Mouse (Mus musculus) forebrain, embryonic 11.5 days (tissue): ENCODE measurements around the gene Hist1h2ad. TPM values are rescaled to one million over a fixed set of nuclear protein-coding genes. Genes with fewer than 3 reads are reported as not detected.
"Not testable (repeated sequence)": the region's sequence is repeated elsewhere in the genome, so short reads cannot be mapped to it uniquely, and the experiment has no call there.

ENCODE experiments used
- ATAC-seq: fragments of 200-750 bp; cut with Nextera tagmentation; replicated peaks from 2 replicates; pipeline ENCODE4 v1.8.0; 2017; ENCODE audit warnings: moderate TSS enrichment; ENCODE audit not compliant: low FRiP score
- DNase-seq: peaks from one replicate; pipeline ENCODE4 v3.0.0-alpha.2; 2017; ENCODE audit warnings: low spot score
- H3K27ac ChIP-seq: fragments of 300-500 bp; sonication (generic); 2 replicates; pipeline ENCODE4 v1.5.1; 2014; ENCODE audit warnings: low read depth, low read length
- H3K27me3 ChIP-seq: fragments of 300-500 bp; sonication (generic); 2 replicates; pipeline ENCODE4 v1.6.1; 2014; ENCODE audit warnings: mild to moderate bottlenecking, low read length, mixed read lengths; ENCODE audit not compliant: control insufficient read depth, insufficient read depth
- H3K36me3 ChIP-seq: fragments of 300-500 bp; sonication (generic); 2 replicates; pipeline ENCODE4 v1.6.1; 2014; ENCODE audit warnings: mild to moderate bottlenecking, low read length, moderate library complexity, mixed read lengths; ENCODE audit not compliant: control insufficient read depth, insufficient read depth
- H3K4me1 ChIP-seq: fragments of 300-500 bp; sonication (generic); replicated peaks from 2 replicates; pipeline ENCODE4 v1.6.1; 2014; ENCODE audit warnings: low read length, mixed read lengths; ENCODE audit not compliant: control insufficient read depth, insufficient read depth
- H3K4me2 ChIP-seq: fragments of 300-500 bp; sonication (generic); 2 replicates; pipeline ENCODE4 v1.6.1; 2014; ENCODE audit warnings: low read depth, mild to moderate bottlenecking, low read length, moderate library complexity, mixed read lengths; ENCODE audit not compliant: severe bottlenecking
- H3K4me3 ChIP-seq: fragments of 300-500 bp; sonication (generic); 2 replicates; pipeline ENCODE4 v1.5.1; 2014; ENCODE audit warnings: low read depth, low read length
- H3K9ac ChIP-seq: fragments of 300-500 bp; sonication (generic); 2 replicates; pipeline ENCODE4 v1.6.1; 2014; ENCODE audit warnings: low read length
- H3K9me3 ChIP-seq: fragments of 300-500 bp; sonication (generic); 2 replicates; pipeline ENCODE4 v1.6.1; 2016; ENCODE audit warnings: low read length, mixed read lengths; ENCODE audit not compliant: control insufficient read depth
- WGBS: fragments of 180-500 bp; shearing (Covaris S2); extraction: QIAGEN DNeasy Blood & Tissue Kit; methylation state at CpG from one replicate; pipeline ENCODE4 v1.1.7; 2014; 5-methylcytosine and 5-hydroxymethylcytosine counted together
- polyA plus RNA-seq: library from polyadenylated mRNA; unstranded; fragments of >200 nt; fragmentation: Nextera tagmentation; extraction: Ambion mirVana; gene quantifications from 2 replicates; pipeline ENCODE4 v1.2.1, GENCODE M21; 2014

Hist1h2ad gene
- polyA plus RNA-seq, 1 experiment from 2014 or later, result 3.0 TPM

- under 1% methylated on average over 21 of the region's 21 CpGs for WGBS
- peak; percentile 85 for DNase-seq
- H3K4me1 ChIP-seq, result peaks cover 16% of the 10 kb centered on the region
Measured at GRCm38 (mm10) chr13:23585029-23585441, 10.9 kb downstream of the Hist1h2ad start.

DNA sequence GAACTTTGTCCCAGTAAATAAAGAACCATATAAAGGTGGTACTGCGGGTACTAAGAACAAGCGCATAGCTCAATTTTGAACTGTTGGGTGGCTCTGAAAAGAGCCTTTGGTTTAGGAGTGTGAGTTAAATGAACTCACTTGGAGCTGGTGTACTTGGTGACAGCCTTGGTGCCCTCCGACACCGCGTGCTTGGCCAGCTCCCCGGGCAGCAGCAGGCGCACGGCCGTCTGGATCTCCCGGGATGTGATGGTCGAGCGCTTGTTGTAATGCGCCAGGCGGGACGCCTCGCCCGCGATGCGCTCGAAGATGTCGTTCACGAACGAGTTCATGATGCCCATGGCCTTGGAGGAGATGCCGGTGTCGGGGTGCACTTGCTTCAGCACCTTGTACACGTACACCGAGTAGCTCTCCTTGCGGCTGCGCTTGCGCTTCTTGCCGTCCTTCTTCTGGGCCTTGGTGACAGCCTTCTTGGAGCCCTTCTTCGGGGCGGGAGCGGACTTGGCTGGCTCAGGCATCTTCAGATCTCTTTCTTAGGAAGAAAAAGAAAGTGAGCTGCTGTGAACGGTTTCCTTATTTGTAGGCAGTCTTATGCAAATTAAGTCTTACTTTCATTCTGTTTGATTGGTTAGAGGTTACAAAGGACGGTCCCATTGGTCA, 11.4 kb downstream of the Hist1h2ad start:
- H3K36me3 ChIP-seq, H3K27me3 ChIP-seq, H3K9me3 ChIP-seq: not testable (repeated sequence)
- Histone ChIP-seq H3K4me2 (peak overlapping the region; percentile 84), H3K4me3 (peak overlapping the region; percentile 40), H3K9ac (peak overlapping the region; percentile 87), H3K4me1 (peaks cover 16% of the 10 kb centered on the region), H3K27ac (peak overlapping the region; percentile 99)
- WGBS, result under 1% methylated on average over 30 of the region's 36 CpGs
- peak; percentile 87 for ATAC-seq
- peak; percentile 79 for DNase-seq

More at GRCm38 (mm10) chr13:23585029-23585441, 10.9 kb downstream of the Hist1h2ad start:
- H3K36me3 ChIP-seq, result no peaks in the 10 kb centered on the region
- H3K27me3 ChIP-seq, result no peaks in the 10 kb centered on the region
- peak; percentile 15 for ATAC-seq
- H3K9me3 ChIP-seq, result no peaks in the 10 kb centered on the region
- peak overlapping the region; percentile 84 for H3K4me2 ChIP-seq
- peak overlapping the region; percentile 87 for H3K9ac ChIP-seq
- H3K4me3 ChIP-seq, result peak overlapping the region; percentile 40
- H3K27ac ChIP-seq, result peak overlapping the region; percentile 99

GRCm38 (mm10) chr13:23586099-23586939, 12.1 kb downstream of the Hist1h2ad start:
- WGBS, result under 1% methylated on average over 22 of the region's 22 CpGs
- no peaks in the 10 kb centered on the region for H3K27me3 ChIP-seq
- H3K4me2 ChIP-seq, result peak overlapping the region; percentile 58
- ATAC-seq (peak; percentile 37; the same call in 1 of the 2 replicates), DNase-seq (peak; percentile 51)
- peak overlapping the region; percentile 23 for H3K4me3 ChIP-seq
- peak overlapping the region; percentile 99 for H3K27ac ChIP-seq
- H3K9me3 ChIP-seq, result no peaks in the 10 kb centered on the region
- H3K4me1 ChIP-seq, result peaks cover 16% of the 10 kb centered on the region
- H3K9ac ChIP-seq, result peak overlapping the region; percentile 65
- no peaks in the 10 kb centered on the region for H3K36me3 ChIP-seq

DNA sequence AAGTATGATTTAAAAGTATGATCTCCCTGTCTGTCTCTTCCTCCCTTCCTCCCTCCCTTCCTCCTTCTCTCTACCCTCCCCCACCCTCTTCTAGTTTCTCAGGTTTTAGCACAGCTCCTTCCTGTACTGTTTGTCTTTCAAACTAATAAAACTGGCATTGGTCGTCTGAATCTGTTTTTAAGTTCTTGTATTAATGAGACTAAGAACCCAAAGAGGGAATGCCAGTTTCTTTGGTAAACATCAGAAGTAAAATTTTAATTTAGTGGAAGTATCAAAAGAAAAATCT, 12.7 kb downstream of the Hist1h2ad start:
- WGBS, result 0% methylated on average over 1 of the region's 1 CpGs
- no peaks in the 10 kb centered on the region for H3K27me3 ChIP-seq
- H3K4me1 ChIP-seq, result peaks cover 16% of the 10 kb centered on the region
- DNase-seq (no peak), ATAC-seq (0 out of 2 replicates have a peak, but pooled peaks have one; percentile 1)
- H3K4me3 ChIP-seq, result peak overlapping the region; percentile 23
- H3K4me2 ChIP-seq, result peak overlapping the region; percentile 58; the same call in 1 of the 2 replicates
- peak overlapping the region; percentile 99 for H3K27ac ChIP-seq
- H3K9ac ChIP-seq, result peak overlapping the region; percentile 65
- H3K9me3 ChIP-seq, result no peaks in the 10 kb centered on the region
- no peaks in the 10 kb centered on the region for H3K36me3 ChIP-seq

GRCm38 (mm10) chr13:23591206-23591605, 17.0 kb downstream of the Hist1h2ad start:
- Histone ChIP-seq H3K4me2 (no peak overlapping the region), H3K36me3 (no peaks in the 10 kb centered on the region), H3K9me3 (no peaks in the 10 kb centered on the region), H3K9ac (no peak overlapping the region), H3K27ac (no peak overlapping the region), H3K27me3 (no peaks in the 10 kb centered on the region), H3K4me1 (peaks cover 4% of the 10 kb centered on the region; the same call in 1 of the 2 replicates), H3K4me3 (no peak overlapping the region)
- 93% methylated on average over 7 of the region's 7 CpGs for WGBS
- ATAC-seq (no peak), DNase-seq (no peak)

DNA sequence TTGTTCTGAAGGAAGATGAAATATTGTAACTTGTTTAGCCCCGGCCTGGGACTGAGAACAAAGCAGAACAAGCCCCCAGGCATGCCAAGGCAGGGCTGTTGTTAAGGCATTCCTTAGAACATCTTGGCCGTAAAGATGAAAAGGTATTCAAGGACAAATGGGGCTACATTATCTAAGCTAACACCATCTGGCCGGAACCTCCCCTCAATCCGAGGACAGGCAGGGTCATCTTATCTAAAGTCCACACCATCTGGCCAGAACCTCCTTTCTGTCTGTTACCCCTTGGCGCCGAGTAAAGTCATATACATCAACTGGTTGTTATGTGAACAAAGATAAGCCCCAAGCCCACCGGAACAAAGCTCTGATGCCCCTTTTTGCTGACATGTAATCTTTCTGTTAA, 17.7 kb downstream of the Hist1h2ad start:
- DNase-seq, H3K9ac ChIP-seq, H3K4me3 ChIP-seq, H3K36me3 ChIP-seq, H3K27me3 ChIP-seq, H3K4me1 ChIP-seq, H3K4me2 ChIP-seq, H3K9me3 ChIP-seq, H3K27ac ChIP-seq, ATAC-seq: not testable (repeated sequence)
- 93% methylated on average over 7 of the region's 7 CpGs for WGBS

DNA sequence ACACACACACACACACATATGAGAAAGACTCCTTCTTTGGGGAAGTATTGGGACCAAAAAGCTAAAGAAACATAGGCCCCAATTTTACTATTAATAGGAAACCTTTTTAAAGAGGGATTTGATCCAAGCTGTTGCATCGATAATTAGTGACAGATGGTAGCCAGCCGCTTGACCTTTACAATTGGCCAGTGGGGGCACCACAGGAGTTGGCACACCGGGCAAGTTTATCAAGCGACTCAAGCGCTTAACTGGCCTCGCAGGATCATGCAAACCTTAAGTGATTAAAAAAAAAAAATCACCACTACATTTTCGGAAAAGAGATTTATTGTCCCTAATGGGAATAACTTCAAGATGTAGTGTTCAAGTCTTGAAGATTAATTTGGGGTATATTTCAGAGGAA, 18.4 kb downstream of the Hist1h2ad start:
- WGBS, result 82% methylated on average over 7 of the region's 7 CpGs
- no peaks in the 10 kb centered on the region for H3K9me3 ChIP-seq

GRCm38 (mm10) chr13:23593051-23593770, 19.0 kb downstream of the Hist1h2ad start:
- Histone ChIP-seq H3K4me1 (no peaks in the 10 kb centered on the region), H3K27me3 (no peaks in the 10 kb centered on the region), H3K27ac (no peak overlapping the region), H3K9me3 (no peaks in the 10 kb centered on the region), H3K4me2 (no peak overlapping the region), H3K9ac (no peak overlapping the region), H3K36me3 (no peaks in the 10 kb centered on the region), H3K4me3 (no peak overlapping the region)
- 82% methylated on average over 5 of the region's 5 CpGs for WGBS
- DNase-seq, result no peak
- no peak for ATAC-seq

More for the DNA sequence above, 18.4 kb downstream of the Hist1h2ad start:
- H3K4me2 ChIP-seq, result no peak overlapping the region
- no peak for ATAC-seq
- no peak overlapping the region for H3K27ac ChIP-seq
- H3K36me3 ChIP-seq, result no peaks in the 10 kb centered on the region
- DNase-seq, result no peak
- H3K4me3 ChIP-seq, result no peak overlapping the region
- H3K27me3 ChIP-seq, result no peaks in the 10 kb centered on the region
- H3K4me1 ChIP-seq, result no peaks in the 10 kb centered on the region
- no peak overlapping the region for H3K9ac ChIP-seq
